Mouse (Mus musculus): Measurements from ENCODE around the gene Dppa4. TPM values are rescaled to one million over a fixed set of nuclear protein-coding genes. Genes with fewer than 3 reads are reported as not detected.
"Not testable (repeated sequence)": the region's sequence is repeated elsewhere in the genome, so short reads cannot be mapped to it uniquely, and the experiment has no call there.

Gene Dppa4
- polyA plus RNA-seq, 1 experiment from 2014 or later = not detected

DNA sequence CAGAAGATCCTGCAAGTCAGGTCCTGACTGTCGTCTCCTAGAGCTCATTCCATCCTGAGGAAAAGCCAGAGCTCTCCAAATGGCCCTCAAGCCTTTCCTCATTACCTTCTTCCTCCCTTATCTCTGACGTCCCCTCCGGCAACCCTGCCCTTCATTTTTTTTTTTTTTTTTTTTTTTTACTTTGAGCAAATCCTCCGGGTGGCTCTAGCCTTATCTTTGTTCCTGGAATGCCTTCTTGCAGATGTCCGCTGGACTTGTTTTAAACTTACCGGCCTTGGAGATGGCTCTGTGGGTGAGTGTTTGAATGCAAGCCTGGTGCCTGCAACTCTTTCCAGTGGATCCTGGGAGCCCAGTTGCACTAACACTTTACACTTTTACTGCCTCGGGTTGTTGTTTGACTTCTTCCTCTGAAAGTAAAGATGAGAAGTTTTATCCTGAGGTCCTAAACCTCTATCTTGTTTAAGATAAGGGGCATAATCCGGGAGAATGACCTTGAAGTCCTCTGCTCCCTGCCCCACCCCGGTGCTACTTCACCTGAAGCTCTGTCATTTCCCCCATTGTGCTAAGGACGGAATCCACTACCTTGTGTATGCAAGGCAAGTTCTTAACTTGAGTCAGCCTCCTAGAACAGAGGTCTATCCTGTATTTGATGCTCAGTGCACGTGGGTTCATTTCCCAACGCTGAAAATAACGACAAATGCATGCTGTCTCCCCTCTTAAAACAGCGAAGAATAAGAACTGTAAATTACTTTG is 14.0 kb downstream of the Dppa4 start:
- 37% methylated on average over 14 of the region's 14 CpGs for WGBS
- H3K4me3 ChIP-seq (ENCODE audit: low read depth, low read length) = no peak overlapping the region
- H3K9me3 ChIP-seq (ENCODE audit: control insufficient read depth) = no peaks in the 10 kb centered on the region
- no peaks in the 10 kb centered on the region for H3K27me3 ChIP-seq (replicated peaks; ENCODE audit: control insufficient read depth, insufficient read depth, low read length)
- no peak for ATAC-seq
- no peaks in the 10 kb centered on the region for H3K36me3 ChIP-seq (ENCODE audit: control insufficient read depth, insufficient read depth)
- H3K4me2 ChIP-seq (replicated peaks; ENCODE audit: low read depth) = no peak overlapping the region
- no peak overlapping the region for H3K27ac ChIP-seq (ENCODE audit: low read depth, low read length)
- H3K9ac ChIP-seq (ENCODE audit: low read depth, low read length) = no peak overlapping the region
- no peaks in the 10 kb centered on the region for H3K4me1 ChIP-seq (replicated peaks; ENCODE audit: control insufficient read depth, insufficient read depth, low read length)
- TF ChIP-seq CTCF (IDR thresholded peaks at IDR 0.05; ENCODE audit: low read depth) = no peak

DNA sequence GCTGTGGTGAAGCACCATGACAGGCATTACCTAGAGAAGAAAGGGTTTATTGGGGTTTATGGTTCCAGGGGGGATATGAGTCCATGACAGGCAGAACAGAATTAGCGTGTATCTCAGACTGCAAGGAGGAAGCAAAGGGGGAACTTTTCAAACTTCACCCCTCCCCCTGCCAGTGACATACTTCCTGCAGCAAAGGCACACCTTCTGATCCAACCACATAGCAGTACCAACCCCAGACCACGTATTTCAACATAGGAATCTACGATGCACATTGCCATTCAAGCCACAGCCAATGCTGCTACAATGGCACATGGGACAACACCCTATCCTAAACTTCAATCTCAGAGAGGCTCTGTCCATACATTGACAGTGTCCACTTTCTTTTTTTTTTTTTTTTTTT is 16.4 kb downstream of the Dppa4 start:
- Histone ChIP-seq H3K9me3 (ENCODE audit: control insufficient read depth) (no peaks in the 10 kb centered on the region), H3K27me3 (replicated peaks; ENCODE audit: control insufficient read depth, insufficient read depth, low read length) (no peaks in the 10 kb centered on the region), H3K36me3 (ENCODE audit: control insufficient read depth, insufficient read depth) (no peaks in the 10 kb centered on the region), H3K27ac (ENCODE audit: low read depth, low read length) (no peak overlapping the region), H3K9ac (ENCODE audit: low read depth, low read length) (no peak overlapping the region), H3K4me3 (ENCODE audit: low read depth, low read length) (no peak overlapping the region), H3K4me1 (replicated peaks; ENCODE audit: control insufficient read depth, insufficient read depth, low read length) (no peaks in the 10 kb centered on the region), H3K4me2 (replicated peaks; ENCODE audit: low read depth) (no peak overlapping the region)
- no peak for ATAC-seq
- WGBS = 75% methylated on average over 3 of the region's 3 CpGs
- TF ChIP-seq CTCF (IDR thresholded peaks at IDR 0.05; ENCODE audit: low read depth) = no peak

DNA sequence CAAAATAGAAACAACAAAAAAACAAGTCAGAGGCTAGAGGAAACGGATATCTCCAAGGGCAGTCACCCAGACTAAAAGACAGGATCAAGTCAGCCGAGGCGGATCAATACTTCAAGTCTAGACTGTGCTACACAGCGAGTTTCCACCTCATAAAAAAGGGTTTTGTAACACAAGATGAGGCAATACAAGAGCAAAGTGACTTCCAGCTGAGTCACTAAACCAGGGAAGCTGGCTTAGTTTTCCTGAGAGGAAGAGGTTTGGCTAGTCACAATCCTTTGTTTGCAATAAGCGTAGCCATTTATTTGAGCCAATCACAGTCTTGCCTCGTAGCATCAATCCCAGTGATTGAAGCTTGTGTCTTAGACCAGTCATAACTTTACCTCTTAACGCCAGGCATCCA is 20.0 kb downstream of the Dppa4 start, which contains the start of gene Dppa2:
Dppa2 (plus strand) TSS at position 400 of the 400 bp plus-strand sequence.
- Histone ChIP-seq H3K4me1 (replicated peaks; ENCODE audit: control insufficient read depth, insufficient read depth, low read length) (no peaks in the 10 kb centered on the region), H3K9ac (ENCODE audit: low read depth, low read length) (no peak within 1 kb of the TSS), H3K4me2 (replicated peaks; ENCODE audit: low read depth) (no peak within 1 kb of the TSS), H3K4me3 (ENCODE audit: low read depth, low read length) (no peak within 1 kb of the TSS), H3K27ac (ENCODE audit: low read depth, low read length) (no peak within 1 kb of the TSS), H3K36me3 (ENCODE audit: control insufficient read depth, insufficient read depth) (no peaks in the 10 kb centered on the region), H3K9me3 (ENCODE audit: control insufficient read depth) (no peaks in the 10 kb centered on the region), H3K27me3 (replicated peaks; ENCODE audit: control insufficient read depth, insufficient read depth, low read length) (no peaks in the 10 kb centered on the region)
- 74% methylated on average over 7 of the region's 7 CpGs for WGBS
- no peak for TF ChIP-seq CTCF (IDR thresholded peaks at IDR 0.05; ENCODE audit: low read depth)
- ATAC-seq = peak; percentile 73; the same call in 1 of the 2 replicates

DNA sequence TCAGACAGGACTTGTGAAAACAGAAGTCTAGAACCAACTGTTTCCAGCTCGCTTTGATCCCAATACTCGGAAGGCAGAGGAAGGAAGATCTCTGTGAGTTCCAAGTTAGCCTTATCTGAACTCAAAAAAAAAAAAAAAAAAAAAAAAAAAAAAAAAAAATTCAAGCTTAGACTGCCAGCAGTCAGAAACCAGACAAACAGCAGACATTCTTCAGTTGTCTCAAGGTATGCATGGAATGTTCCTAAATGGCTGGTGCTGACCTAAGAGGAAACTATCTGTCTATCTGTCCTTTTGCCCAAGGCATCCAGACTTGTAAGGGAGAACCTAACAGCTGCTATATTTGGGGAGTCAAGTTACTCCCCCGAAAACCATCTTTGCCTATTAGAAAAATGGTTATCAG is 20.4 kb downstream of the Dppa4 start:
- Histone ChIP-seq H3K9ac (ENCODE audit: low read depth, low read length) (no peak overlapping the region), H3K36me3 (ENCODE audit: control insufficient read depth, insufficient read depth) (no peaks in the 10 kb centered on the region), H3K4me1 (replicated peaks; ENCODE audit: control insufficient read depth, insufficient read depth, low read length) (no peaks in the 10 kb centered on the region), H3K27ac (ENCODE audit: low read depth, low read length) (no peak overlapping the region), H3K27me3 (replicated peaks; ENCODE audit: control insufficient read depth, insufficient read depth, low read length) (no peaks in the 10 kb centered on the region), H3K9me3 (ENCODE audit: control insufficient read depth) (no peaks in the 10 kb centered on the region), H3K4me2 (replicated peaks; ENCODE audit: low read depth) (no peak overlapping the region), H3K4me3 (ENCODE audit: low read depth, low read length) (no peak overlapping the region)
- 69% methylated on average over 3 of the region's 3 CpGs for WGBS
- TF ChIP-seq CTCF (IDR thresholded peaks at IDR 0.05; ENCODE audit: low read depth) = no peak
- ATAC-seq = no peak

DNA sequence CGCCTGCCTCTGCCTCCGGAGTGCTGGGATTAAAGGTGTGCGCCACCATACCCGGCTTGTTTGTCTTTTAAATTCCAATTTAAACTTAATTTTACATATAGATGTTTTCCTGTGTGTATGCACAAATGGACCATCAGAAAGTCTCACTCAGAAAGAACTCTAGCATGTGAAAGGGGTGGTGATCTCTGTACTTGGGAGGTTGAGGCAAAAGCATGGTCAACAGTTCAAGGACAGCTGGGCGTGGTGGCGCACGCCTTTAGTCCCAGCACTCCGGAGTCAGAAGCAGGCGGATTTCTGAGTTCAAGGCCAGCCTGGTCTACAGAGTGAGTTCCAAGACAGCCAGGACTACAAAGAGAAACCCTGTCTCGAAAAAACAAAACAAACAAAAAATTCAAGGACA is 25.4 kb downstream of the Dppa4 start:
- 90% methylated on average over 10 of the region's 10 CpGs for WGBS

DNA sequence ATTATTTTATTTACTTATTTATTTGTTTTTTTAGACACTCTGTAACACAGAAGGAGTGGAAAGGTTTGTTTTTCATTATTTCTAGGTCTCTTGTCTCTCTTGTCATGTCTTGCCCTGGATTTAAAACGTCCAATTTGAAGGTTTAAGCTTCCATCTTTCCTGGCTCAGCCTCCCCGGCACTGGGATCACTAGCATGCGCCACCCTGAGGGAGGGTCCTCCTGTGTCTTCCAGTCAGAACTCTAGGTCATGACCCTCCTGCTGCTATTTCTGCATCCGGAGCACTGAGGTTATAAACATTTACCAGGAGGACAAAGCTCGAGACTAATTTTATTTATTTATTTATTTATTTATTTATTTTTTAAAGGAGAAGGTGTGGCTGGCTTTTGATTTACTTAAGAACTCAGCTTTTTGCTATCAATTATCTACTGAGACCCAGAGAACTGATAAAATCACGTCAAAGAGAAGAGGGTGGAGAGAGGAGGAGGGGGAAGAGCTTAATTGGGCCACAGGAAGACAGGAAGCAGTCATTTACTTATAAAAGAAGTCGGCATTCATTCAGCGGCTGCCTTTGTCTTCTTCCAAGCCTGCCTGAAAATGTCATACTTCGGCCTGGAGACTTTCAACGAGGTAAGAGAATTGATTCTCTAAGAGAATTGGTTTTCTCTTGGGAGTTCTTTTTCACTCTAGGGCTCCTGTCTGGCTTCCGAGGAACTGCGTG is 26.5 kb downstream of the Dppa4 start:
- no peaks in the 10 kb centered on the region for H3K27me3 ChIP-seq (replicated peaks; ENCODE audit: control insufficient read depth, insufficient read depth, low read length)
- ATAC-seq = no peak
- H3K4me1 ChIP-seq (replicated peaks; ENCODE audit: control insufficient read depth, insufficient read depth, low read length) = no peaks in the 10 kb centered on the region
- H3K4me2 ChIP-seq (replicated peaks; ENCODE audit: low read depth) = no peak overlapping the region
- H3K36me3 ChIP-seq (ENCODE audit: control insufficient read depth, insufficient read depth) = no peaks in the 10 kb centered on the region
- no peak overlapping the region for H3K27ac ChIP-seq (ENCODE audit: low read depth, low read length)
- H3K9ac ChIP-seq (ENCODE audit: low read depth, low read length) = no peak overlapping the region
- no peak for TF ChIP-seq CTCF (IDR thresholded peaks at IDR 0.05; ENCODE audit: low read depth)
- H3K9me3 ChIP-seq (ENCODE audit: control insufficient read depth) = no peaks in the 10 kb centered on the region
- WGBS = 78% methylated on average over 12 of the region's 12 CpGs
- no peak overlapping the region for H3K4me3 ChIP-seq (ENCODE audit: low read depth, low read length)

More for the DNA sequence above, 25.4 kb downstream of the Dppa4 start:
- not testable (repeated sequence) for H3K27ac ChIP-seq (ENCODE audit: low read depth, low read length); H3K4me1 ChIP-seq (replicated peaks; ENCODE audit: control insufficient read depth, insufficient read depth, low read length); H3K4me3 ChIP-seq (ENCODE audit: low read depth, low read length); H3K4me2 ChIP-seq (replicated peaks; ENCODE audit: low read depth); H3K36me3 ChIP-seq (ENCODE audit: control insufficient read depth, insufficient read depth); H3K27me3 ChIP-seq (replicated peaks; ENCODE audit: control insufficient read depth, insufficient read depth, low read length); ATAC-seq; H3K9me3 ChIP-seq (ENCODE audit: control insufficient read depth); H3K9ac ChIP-seq (ENCODE audit: low read depth, low read length)

All from intestine, postnatal 0 days (tissue).